Mouse (Mus musculus) midbrain, embryonic 11.5 days (tissue): ENCODE measurements around the gene Slc5a4b. TPM values are rescaled to one million over a fixed set of nuclear protein-coding genes. Genes with fewer than 3 reads are reported as not detected.

Experiments used
- ATAC-seq: fragments of 200-750 bp; cut with Nextera tagmentation; 2 replicates; pipeline ENCODE4 v1.8.0; 2017; ENCODE audit warnings: moderate TSS enrichment, moderate library complexity; ENCODE audit not compliant: low FRiP score
- DNase-seq: peaks from one replicate; pipeline ENCODE4 v3.0.0; 2015; ENCODE audit warnings: low spot score; ENCODE audit errors: missing footprints
- H3K27ac ChIP-seq: fragments of 300-500 bp; sonication (generic); 2 replicates; pipeline ENCODE4 v1.5.1; 2014; ENCODE audit warnings: low read depth, low read length
- H3K27me3 ChIP-seq: fragments of 300-500 bp; sonication (generic); 2 replicates; pipeline ENCODE4 v1.6.1; 2014; ENCODE audit warnings: mild to moderate bottlenecking, low read length, moderate library complexity, mixed read lengths; ENCODE audit not compliant: control insufficient read depth, insufficient read depth
- H3K36me3 ChIP-seq: fragments of 300-500 bp; sonication (generic); 2 replicates; pipeline ENCODE4 v1.6.1; 2014; ENCODE audit warnings: mild to moderate bottlenecking, low read length, moderate library complexity, mixed read lengths; ENCODE audit not compliant: control insufficient read depth, insufficient read depth
- H3K4me1 ChIP-seq: fragments of 300-500 bp; sonication (generic); 2 replicates; pipeline ENCODE4 v1.6.1; 2014; ENCODE audit warnings: low read length; ENCODE audit not compliant: control insufficient read depth, insufficient read depth
- H3K4me2 ChIP-seq: fragments of 300-500 bp; sonication (generic); 2 replicates; pipeline ENCODE4 v1.6.1; 2014; ENCODE audit warnings: mild to moderate bottlenecking, moderate library complexity
- H3K4me3 ChIP-seq: fragments of 300-500 bp; sonication (generic); 2 replicates; pipeline ENCODE4 v1.5.1; 2014; ENCODE audit warnings: low read depth, low read length
- H3K9ac ChIP-seq: fragments of 300-500 bp; sonication (generic); 2 replicates; pipeline ENCODE4 v1.6.1; 2014; ENCODE audit warnings: low read length
- H3K9me3 ChIP-seq: fragments of 300-500 bp; sonication (generic); 2 replicates; pipeline ENCODE4 v1.6.1; 2016; ENCODE audit warnings: low read length; ENCODE audit not compliant: control insufficient read depth
- WGBS: fragments of 180-500 bp; shearing (Covaris S2); extraction: QIAGEN DNeasy Blood & Tissue Kit; methylation state at CpG from one replicate; pipeline ENCODE4 v1.1.7; 2014; 5-methylcytosine and 5-hydroxymethylcytosine counted together
- microRNA-seq: library from miRNA; unstranded; fragments of <30 nt; microRNA quantifications from one replicate; pipeline ENCODE4, GENCODE M21; 2017
- polyA plus RNA-seq: library from polyadenylated mRNA; unstranded; fragments of >200 nt; fragmentation: Nextera tagmentation; extraction: Ambion mirVana; gene quantifications from 2 replicates; pipeline ENCODE4 v1.2.1, GENCODE M21; 2014

Slc5a4b gene
- polyA plus RNA-seq, 1 experiment from 2014 or later = not detected

- H3K4me3 ChIP-seq = no peak overlapping the region
- no peak overlapping the region for H3K9ac ChIP-seq
- ATAC-seq (no peak), DNase-seq (no peak)
- H3K36me3 ChIP-seq = no peaks in the 10 kb centered on the region
- no peaks in the 10 kb centered on the region for H3K27me3 ChIP-seq
- H3K4me2 ChIP-seq = no peak overlapping the region
- 88% methylated on average over 6 of the region's 6 CpGs for WGBS
- H3K9me3 ChIP-seq = no peaks in the 10 kb centered on the region; the same call in 1 of the 2 replicates
- no peaks in the 10 kb centered on the region; the same call in 1 of the 2 replicates for H3K4me1 ChIP-seq
- no peak overlapping the region for H3K27ac ChIP-seq
Observed at GRCm38 (mm10) chr10:76023921-76024320, 86.8 kb downstream of the Slc5a4b start.

DNA sequence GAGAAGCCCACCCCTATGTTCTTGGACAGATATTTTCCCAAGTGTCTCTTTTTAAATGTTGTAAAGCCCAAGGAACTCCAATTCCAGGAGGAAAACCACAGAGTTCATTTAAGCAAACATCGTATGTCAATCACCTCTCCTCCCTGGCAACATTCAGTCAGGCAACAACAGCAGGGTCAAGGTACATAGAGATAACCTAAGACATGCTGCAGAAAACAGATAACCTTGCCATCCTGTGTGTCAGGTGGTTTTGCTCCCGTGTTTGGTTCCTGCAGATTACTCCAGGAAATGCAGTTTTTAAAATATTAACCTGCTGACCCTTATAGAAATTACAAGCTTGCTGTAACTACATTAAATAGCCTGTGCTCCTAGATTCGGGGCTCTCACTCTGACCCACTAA lies 89.0 kb downstream of the Slc5a4b start:
- no peak overlapping the region for H3K4me2 ChIP-seq
- H3K27me3 ChIP-seq = no peaks in the 10 kb centered on the region
- no peak overlapping the region for H3K9ac ChIP-seq
- no peaks in the 10 kb centered on the region for H3K4me1 ChIP-seq
- DNase-seq (no peak), ATAC-seq (no peak)
- no peak overlapping the region for H3K27ac ChIP-seq
- no peaks in the 10 kb centered on the region for H3K36me3 ChIP-seq
- 81% methylated on average over 3 of the region's 3 CpGs for WGBS
- H3K4me3 ChIP-seq = no peak overlapping the region
- H3K9me3 ChIP-seq = no peaks in the 10 kb centered on the region; the same call in 1 of the 2 replicates

GRCm38 (mm10) chr10:76016886-76017285 lies 93.9 kb downstream of the Slc5a4b start:
- Histone ChIP-seq H3K27ac (no peak overlapping the region), H3K36me3 (no peaks in the 10 kb centered on the region), H3K4me3 (no peak overlapping the region), H3K9ac (no peak overlapping the region), H3K9me3 (no peaks in the 10 kb centered on the region), H3K27me3 (no peaks in the 10 kb centered on the region), H3K4me2 (no peak overlapping the region), H3K4me1 (no peaks in the 10 kb centered on the region)
- DNase-seq (peak; percentile 59), ATAC-seq (no peak)
- 91% methylated on average over 3 of the region's 3 CpGs for WGBS

GRCm38 (mm10) chr10:76012922-76013321 lies 97.8 kb downstream of the Slc5a4b start:
- H3K4me2 ChIP-seq = no peak overlapping the region
- DNase-seq (no peak), ATAC-seq (no peak)
- no peaks in the 10 kb centered on the region for H3K9me3 ChIP-seq
- no peaks in the 10 kb centered on the region for H3K4me1 ChIP-seq
- H3K27ac ChIP-seq = no peak overlapping the region
- H3K9ac ChIP-seq = no peak overlapping the region
- H3K27me3 ChIP-seq = no peaks in the 10 kb centered on the region
- 81% methylated on average over 6 of the region's 6 CpGs for WGBS
- H3K36me3 ChIP-seq = no peaks in the 10 kb centered on the region
- H3K4me3 ChIP-seq = no peak overlapping the region

DNA sequence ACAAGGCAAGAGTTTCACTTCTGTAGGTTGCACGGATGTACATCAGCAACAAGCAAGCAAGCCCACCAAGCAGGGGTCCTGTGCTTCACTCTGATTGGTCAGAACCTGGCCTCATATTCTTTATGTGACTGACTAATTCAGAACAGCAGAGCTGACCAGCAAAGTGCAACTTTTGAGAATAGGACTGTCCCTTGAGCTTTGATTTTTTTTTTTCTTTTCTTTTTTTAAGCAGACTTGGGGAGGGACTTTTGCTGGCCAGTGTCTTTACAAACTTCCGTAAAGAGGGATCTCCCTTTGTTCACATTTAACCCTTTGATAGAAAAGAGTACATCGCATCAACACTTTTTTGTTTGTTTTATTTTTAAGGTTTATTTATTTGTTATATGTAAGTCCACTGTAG lies 100.9 kb downstream of the Slc5a4b start:
- H3K4me3 ChIP-seq = no peak overlapping the region
- DNase-seq = no peak
- no peaks in the 10 kb centered on the region for H3K27me3 ChIP-seq
- H3K36me3 ChIP-seq = no peaks in the 10 kb centered on the region
- H3K4me1 ChIP-seq = no peaks in the 10 kb centered on the region
- H3K9ac ChIP-seq = no peak overlapping the region
- no peak overlapping the region for H3K4me2 ChIP-seq
- ATAC-seq = no peak
- 80% methylated on average over 3 of the region's 3 CpGs for WGBS
- no peaks in the 10 kb centered on the region for H3K9me3 ChIP-seq
- H3K27ac ChIP-seq = no peak overlapping the region

Small RNAs within 50 kb of the gene (microRNA-seq; reads per million reads assigned to microRNA genes)
- gene Mir6409 = not detected

Other genes starting within 250 kb of the Slc5a4b start
- gene Derl3, start 217.5 kb downstream of the Slc5a4b start, polyA plus RNA-seq = 0.62 and 1.6 TPM in 2 replicates
- gene Smarcb1, start 189.3 kb downstream of the Slc5a4b start, polyA plus RNA-seq = 268 and 274 TPM in 2 replicates
- 5.5 and 6.4 TPM in 2 replicates for gene Chchd10, start 177.8 kb downstream of the Slc5a4b start, polyA plus RNA-seq
- gene Mmp11, start 174.5 kb downstream of the Slc5a4b start, polyA plus RNA-seq = 33.6 and 34.6 TPM in 2 replicates
- 0.48 and 1.5 TPM in 2 replicates for gene Gm867, start 170.3 kb downstream of the Slc5a4b start, polyA plus RNA-seq
- 0.47 and 0.70 TPM in 2 replicates for gene Vpreb3, start 167.9 kb downstream of the Slc5a4b start, polyA plus RNA-seq
- gene Gm5134, start 156.4 kb downstream of the Slc5a4b start, polyA plus RNA-seq = 0.06 and 0.11 TPM in 2 replicates
- 33.2 and 34.3 TPM in 2 replicates for gene Zfp280b, start 78.3 kb downstream of the Slc5a4b start, polyA plus RNA-seq
- not detected in 2 replicates for gene Slc5a4a, start 36.5 kb upstream of the Slc5a4b start, polyA plus RNA-seq
- gene Prmt2, start 126.9 kb upstream of the Slc5a4b start, polyA plus RNA-seq = 106 and 115 TPM in 2 replicates
- 0.20 and 0.21 TPM in 2 replicates for gene S100b, start 142.9 kb upstream of the Slc5a4b start, polyA plus RNA-seq
- gene Dip2a, start 234.3 kb upstream of the Slc5a4b start, polyA plus RNA-seq = 4.1 and 4.2 TPM in 2 replicates